Mouse (Mus musculus) olfactory bulb, adult 2 months (tissue): ENCODE data around the gene Cmas.

Experiments used
- CTCF ChIP-seq: fragments of 200-500 bp; IDR thresholded peaks from 2 replicates; pipeline ENCODE4 v1.5.1; 2012; ENCODE audit warnings: low read depth, mild to moderate bottlenecking, low read length, moderate library complexity; ENCODE audit not compliant: insufficient read depth
- POLR2A ChIP-seq: fragments of 200-500 bp; IDR thresholded peaks from 2 replicates; pipeline ENCODE4 v1.6.1; 2012; ENCODE audit warnings: mild to moderate bottlenecking, low read depth, low read length, moderate library complexity; ENCODE audit not compliant: insufficient read depth

DNA sequence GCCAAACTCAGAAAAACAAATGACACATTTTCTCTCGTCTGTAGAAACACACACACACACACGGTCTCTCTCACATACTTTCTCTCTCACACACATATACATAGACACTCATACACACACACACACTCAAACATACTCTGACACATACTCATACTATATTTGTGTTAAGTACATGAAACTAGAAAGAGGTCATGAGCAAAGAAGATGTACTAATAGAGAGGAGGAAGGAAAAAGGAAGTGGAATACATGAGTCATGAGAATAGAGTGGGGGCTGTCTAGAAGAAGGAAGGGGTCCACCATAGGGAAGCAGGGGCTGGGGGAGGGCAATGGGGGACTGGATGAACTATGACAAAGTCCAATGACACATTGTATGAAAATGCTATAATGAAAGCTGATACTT lies 9.3 kb upstream of the Cmas start:
- TF ChIP-seq CTCF = no peak
- TF ChIP-seq POLR2A = no peak
